Mouse (Mus musculus) neural tube, embryonic 10.5 days (tissue): ENCODE data around the gene Pitpnm2.

Source experiments
- DNase-seq: peaks from one replicate; pipeline ENCODE4 v3.0.0-alpha.2; 2017; ENCODE audit warnings: low spot score; ENCODE audit errors: extremely low spot score

Pitpnm2 gene

DNA sequence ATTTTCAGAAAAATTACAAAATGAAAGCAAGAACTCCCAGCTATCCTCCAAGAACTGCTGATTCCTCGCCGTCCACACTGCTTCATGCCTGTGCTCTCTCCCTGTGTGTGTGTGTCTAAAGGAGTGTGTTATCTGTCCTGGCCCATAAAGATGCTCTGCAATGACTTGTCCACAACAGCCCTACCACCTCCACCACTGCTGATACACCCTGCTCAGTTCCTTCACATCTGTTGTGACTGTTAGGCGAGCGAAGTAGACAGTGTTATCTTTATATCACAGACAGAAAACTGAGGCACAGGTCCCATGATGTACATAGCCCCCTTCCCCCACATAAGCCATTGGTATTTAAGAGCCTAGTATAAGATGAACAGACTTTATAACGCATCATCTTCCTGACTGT, 67.5 kb downstream of the Pitpnm2 start:
- no peak for DNase-seq

DNA sequence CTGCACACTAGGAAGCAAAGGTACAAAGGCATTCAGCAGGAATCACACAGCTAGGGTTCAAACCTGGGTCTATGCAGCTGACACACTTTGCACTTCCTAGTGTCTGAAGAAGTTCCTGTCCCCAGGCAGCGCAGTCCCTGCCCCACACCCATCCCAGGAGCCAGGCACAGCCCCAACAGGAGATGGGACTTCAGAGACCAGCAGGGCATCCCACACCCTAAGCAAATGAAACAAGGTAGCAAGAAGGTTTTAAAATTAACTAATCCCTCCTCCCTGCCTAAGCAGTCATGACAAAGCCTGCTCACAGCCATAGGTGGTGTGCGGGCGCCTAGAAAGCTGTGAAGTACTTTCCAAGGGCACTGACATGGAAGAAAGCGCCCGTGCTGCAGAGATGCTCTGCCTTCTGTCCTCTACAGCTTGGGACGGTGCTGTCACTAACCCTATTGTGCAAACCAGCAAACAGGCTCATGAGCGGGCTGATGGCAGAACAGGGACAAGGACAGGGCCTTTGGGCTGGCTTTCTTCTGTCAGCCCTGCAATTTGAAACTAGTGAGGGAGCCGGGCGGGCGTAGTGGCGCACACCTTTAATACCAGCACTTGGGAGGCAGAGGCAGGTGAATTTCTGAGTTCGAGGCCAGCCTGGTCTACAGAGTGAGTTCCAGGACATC, 68.9 kb downstream of the Pitpnm2 start:
- no peak for DNase-seq

DNA sequence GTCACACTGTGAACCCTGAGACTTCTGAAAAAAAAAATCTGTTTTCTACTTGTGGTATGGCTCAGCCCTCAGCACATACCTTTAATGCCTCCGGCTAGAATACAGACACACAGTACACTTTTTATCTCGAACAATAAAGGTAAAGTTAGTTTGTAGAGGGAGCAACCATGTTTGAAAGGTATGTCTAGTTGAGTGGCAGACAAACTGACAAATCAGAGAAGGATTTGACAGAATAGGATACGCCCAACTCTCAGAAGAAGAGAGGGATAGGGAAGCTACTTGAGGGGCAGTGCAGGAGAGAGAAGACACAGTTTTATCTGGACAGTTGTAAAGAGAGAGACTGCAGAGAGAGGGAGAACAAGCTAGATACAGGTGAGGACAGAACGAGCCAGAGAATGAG, 70.1 kb downstream of the Pitpnm2 start:
- DNase-seq, result no peak

DNA sequence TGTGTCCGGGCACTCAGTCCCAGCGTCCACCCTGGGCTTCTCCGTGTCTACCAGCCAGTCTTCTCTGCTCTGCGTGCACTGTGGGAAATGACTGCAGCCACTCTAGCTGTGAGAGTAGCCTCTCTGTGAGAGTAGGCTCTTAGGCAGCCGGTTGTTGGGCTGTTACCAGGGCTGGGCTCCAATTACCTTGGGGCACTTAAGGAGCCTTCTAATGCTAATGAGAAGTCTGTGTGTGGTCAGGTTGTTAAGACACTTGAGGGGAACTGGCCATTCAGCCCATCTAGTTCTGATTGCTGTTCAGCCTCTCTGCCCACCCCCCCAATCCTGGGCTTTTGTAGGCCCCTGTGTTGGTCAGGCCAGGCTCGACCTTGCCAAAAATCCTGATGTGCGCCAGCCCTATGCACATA, 72.8 kb downstream of the Pitpnm2 start:
- DNase-seq, result no peak

DNA sequence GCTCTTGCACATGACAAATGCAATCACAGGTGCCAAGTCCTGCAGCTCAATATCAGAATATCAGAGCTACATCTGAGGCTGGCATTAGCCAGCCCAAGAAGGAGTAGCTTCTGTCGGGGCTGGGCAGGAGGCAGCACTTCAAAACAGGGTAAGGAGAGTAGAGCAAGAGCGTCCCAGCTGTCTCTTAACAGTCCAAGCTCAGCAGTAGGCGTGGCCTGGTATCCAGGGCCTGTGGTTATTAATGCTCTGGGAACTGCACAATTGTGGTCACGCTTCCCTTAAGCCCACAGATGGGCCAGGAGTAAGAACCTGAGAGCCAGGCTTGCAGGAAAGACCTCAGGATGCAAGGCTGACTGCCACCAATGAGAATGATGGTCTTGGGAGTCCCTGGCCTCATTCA, 74.4 kb downstream of the Pitpnm2 start:
- DNase-seq, result no peak

DNA sequence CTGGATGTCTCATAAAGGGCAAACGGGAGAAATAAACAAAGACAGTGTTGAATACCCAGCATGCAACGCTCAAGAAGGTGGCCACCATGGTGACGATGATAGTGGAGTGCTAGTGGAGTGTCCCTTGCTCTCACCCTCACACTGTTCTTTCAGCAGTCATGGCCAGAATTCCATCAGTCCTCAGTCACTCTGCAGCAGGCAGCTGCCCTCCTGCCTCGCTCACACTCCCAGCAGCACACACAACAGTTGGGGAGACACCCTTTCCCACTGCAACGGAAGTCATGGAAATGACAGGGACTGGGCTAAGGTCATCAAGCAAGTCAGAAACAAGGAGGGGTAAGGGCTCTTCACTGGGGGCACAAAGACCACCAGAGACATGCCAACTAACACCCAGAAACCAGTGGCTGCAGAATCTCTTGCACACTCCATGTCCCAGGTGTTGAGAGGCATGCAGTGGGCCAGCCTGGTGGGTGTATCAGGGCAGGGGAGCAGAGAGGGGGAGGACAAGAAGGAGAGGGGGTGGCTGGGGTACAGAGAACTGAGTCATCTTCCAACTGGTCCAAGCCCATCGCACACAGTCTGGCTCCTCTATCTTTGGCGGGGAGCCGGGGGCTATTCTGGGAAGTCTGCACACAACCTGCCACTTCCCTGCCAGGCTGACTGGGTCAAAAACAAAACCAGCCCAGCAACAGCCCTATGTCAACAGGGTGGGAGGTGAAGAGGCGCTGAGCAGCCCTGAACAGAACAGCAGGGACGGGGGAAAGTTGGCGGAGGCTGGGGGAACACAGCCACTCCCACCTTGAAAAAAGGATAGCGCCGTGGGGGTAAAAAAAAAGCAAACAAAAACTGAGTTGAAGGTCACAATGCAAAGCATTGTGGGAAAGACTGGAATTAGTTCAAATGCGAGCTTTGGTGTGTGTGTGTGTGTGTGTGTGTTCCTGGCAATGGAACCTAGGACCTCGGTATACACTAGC, 76.3 kb downstream of the Pitpnm2 start:
- DNase-seq, result no peak

DNA sequence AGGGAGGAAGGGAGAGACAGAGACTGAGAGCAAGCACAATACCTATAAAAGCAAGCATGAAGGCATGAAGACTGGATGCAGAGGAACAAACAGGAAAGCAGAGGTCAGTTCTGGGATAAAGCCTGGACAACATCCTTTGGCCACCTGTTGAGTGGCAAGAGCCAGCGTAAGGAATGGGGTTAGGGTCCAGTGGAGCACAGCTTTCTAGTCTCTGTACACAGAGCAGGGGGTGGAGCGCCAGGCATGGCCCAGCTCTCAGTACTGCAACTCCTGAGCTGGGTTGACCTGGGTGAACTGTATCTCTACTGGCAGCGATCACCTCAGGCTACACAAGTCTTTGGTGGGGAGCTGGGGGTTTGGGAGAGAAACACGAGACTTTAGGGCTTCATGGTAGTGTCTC, 77.3 kb downstream of the Pitpnm2 start:
- no peak for DNase-seq

DNA sequence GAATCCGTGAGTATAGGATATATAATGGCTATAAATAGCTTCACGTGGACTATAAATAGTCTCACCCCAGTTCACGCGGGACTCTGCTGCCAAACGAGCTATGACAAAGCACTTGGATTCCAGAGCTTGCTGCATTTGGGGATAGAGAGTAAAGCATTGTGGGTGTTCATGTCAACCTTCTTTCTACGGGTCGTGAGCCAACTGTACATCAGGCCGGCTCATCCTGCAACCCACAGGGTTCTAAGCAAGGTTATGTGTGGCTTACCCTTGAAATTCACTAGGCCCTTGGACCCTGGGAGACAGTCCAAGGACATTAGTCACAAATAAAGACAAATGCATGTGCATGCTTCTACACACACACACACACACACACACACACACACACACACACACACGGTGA, 77.8 kb downstream of the Pitpnm2 start:
- DNase-seq, result no peak

DNA sequence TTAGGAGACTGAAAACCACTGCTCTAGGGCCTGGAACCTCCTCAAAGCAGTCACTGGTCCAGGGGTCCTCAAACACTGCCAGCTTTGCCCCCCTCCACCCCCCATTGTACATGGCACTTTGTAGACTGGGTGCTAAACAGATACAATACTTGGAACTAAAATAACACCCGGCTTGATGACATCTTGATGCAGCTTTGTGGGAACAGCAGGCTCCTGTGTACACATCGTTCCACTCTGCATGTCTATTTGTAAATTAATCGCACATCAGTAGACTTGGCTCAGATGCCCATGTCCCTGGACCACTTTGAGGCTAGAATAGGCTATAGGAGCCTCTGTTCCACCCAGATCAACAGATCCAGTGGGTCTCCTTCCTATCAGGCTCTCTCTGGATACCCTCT, 80.3 kb downstream of the Pitpnm2 start:
- DNase-seq, result no peak

DNA sequence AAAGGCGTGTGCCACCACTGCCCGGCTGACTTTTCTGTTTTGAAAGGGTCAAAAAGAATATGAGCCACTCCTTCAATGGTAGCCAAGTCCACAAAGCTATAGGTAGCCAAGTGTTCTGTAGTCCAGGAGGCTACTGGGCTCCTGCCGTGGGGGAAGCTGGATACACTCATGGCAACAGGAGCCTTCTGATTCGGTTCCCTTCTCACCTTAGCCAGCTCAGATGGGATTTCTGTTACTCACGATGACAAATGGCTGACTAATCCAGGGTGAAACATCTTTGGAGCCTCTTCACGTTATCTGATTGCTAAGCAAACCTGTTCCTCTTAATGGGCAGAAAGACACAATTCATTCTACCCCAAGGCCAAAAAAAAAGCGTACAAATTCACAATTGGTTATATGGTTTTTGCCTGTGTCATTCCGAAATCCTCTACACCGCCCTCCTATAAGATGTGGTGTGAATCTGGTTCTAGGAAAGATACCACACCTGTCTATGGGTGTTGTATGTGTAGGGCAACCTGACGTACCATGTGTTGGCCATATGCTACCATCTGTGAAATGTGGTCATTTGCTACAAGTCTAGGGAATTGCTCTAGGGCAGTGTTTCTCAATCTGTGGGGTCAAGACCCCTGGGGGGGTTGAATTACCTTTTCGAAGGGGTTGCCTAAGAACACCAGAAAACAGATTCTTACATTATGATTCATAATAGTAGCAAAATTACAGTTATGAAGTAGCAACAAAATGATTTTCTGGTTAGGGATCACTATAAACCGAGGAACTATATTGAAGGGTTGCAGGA, 80.9 kb downstream of the Pitpnm2 start:
- no peak for DNase-seq

DNA sequence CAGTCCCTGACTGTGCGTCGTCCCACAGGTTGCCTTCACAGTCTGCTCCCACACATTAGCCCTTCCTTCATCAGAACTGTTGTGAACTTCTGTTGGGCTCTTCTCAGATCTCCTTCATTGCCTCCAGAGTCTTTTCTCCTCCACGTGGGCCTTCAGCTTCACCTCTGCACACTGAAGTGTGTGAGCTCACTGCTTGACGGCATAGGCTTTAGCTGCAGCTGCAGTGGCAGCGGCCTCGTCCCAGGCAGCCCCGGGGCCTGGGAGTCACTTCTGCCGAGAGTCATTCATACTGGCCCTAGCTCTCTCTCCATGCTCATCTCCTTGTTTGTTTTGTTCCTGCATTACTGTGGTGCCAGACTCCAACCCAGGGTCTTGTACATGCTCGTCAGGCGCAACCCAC, 81.9 kb downstream of the Pitpnm2 start:
- no peak for DNase-seq

DNA sequence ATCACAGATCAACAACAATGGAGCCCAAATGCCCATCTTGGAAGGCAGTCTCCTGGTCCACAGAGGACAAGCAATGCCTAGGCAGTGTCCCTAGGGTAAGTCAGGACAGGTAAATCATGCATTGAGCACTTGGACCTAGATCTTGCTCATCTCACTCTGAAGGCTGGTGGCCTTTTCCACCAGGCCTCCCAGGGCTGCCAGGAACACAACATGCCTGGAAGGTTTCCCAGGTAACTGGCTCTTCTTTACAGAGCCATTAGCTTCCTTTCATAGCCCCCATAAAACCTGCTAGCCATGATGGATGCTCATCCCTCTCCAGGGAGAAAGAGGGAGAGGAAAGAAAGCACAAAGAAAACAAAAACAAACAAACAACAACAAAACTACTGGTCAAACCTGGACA, 82.8 kb downstream of the Pitpnm2 start:
- DNase-seq, result no peak

DNA sequence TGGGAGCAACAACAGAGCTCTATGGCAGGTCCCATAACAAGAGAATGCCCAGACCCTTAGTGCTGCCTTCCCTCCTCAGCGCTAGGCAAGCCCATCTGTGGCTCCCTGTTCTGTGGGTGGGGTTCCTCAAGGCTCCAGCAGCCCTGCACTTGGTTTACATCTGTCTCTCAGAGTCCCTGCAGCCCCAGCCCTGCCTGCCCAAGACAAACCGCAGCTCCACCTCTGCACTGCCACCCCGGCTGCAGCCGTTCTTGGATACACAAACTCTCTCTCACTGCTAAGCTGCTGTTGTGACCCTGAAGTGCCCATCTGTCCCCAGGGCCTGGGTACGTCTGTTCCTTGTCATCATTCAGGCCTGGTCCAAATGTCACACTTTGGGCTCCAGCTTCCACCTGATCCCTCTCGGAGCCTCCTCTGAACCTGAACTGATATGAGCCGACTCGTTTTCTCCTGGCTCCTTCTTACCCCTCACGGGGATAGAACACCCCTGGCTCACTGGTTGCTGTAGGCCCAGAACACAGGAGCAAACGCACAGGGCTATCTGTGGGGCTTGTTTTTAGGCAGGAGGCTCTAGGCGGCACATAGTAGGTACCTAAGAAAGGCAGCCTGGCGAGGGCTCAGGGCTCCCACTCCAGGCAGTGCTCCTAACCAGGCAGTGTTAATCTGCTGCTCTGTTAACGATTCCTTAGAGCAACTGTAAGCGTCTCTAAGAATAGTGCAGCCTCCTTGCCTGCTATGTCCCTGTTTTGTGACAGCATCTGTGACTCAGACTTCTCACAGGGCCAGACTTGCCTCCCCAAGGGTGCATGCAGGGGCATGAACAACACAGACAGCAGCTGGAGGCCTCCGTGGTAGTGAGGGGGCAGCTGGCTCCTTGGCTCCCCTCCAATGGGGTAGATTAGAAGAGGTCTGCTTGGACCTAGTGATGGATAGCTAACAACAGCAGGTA, 83.7 kb downstream of the Pitpnm2 start:
- DNase-seq, result no peak

DNA sequence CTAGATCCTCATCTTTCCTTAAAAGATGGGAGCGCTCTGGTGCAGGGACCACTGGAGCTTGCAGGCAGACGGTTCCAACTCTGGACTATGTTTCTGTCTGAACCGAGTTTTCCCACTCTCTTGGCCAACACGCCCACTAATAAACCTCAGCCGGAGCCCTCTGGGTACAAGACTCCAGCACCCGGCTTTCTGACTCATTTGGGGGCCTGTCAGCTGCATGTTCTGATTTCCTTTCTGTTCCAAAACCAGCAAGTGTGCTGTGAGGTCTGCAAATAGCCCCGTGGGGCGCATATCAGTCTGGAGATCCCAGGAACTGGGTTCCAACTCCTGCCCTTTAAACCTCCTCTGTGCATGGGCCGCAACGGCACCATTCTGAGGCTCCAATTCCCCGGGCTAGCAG, 86.1 kb downstream of the Pitpnm2 start:
- DNase-seq, result no peak

DNA sequence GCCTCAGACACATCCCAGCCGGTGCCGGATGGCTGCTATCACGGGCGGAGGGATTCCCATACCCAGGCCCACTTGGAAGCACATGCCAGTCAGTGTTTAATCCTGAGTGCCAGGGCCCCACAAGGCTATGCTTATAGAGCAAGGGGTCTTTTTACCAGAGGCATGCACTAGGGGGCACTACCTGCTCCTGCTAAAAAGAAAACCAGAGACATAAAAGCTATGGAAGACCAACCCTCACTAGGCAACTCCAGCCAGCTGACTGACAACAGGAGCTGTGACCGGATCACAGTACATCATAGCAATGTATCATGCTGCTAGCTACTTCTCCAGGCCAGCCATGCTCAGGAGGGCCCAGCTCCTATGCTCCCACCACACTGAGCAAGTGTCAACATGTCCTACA, 87.0 kb downstream of the Pitpnm2 start:
- peak; percentile 48 for DNase-seq

DNA sequence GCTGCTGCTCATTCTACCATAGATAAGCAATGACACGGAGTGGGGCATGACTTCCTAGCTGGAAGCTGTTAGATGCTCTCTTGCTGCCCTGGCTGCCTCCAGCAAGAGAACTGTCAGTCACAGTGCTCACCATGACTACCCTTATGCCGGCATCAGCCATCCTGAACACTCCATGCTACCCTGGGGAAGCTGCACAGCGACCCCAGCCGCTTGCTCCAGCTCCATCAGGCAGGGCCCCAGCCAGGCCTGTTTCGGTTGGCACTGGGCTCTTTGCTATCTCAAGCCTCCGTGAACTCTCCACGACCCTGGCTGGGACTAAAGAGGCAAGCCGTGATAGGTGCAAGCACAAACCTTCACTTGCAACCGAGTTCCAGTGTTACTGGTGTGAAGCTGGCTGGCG, 87.7 kb downstream of the Pitpnm2 start:
- DNase-seq, result peak; percentile 27

DNA sequence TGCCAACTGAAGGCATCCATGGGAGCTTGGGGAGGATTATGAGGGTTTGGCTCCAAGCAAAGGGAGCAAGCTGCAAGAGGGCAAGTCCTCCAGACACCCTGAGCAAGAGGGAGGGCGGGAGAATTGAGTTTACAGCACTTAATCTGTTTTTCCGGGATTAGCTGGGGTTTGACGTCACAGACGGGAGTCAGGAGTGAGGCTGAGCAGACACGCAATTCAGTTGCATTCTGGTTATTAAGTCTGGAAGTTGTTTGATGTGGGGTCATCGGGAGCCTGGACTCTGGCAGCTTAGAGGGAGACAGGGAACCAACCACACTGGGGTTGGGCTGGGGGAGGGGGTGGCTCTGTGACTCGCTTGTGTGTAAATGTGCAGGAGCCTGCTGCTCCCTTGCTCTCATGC, 90.1 kb downstream of the Pitpnm2 start:
- DNase-seq, result no peak

DNA sequence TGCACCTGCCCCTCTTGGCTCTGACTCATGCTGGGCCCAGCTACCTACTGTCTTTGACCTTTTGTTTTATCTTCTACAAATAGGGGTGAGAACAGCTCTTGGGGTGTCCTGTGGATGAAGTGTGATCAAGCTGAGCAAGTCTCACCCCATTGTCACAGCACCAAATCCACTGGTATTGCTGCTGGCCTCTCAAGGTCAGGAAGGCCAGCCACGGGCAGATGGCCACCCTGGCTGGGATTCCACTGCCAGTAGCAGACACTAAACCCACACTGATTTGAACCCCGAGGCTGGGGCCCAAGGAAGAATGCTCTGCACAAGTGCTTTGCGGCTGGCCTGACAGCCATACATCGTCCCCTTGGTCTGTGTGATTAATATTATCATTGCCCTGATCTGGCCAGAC, 91.3 kb downstream of the Pitpnm2 start:
- no peak for DNase-seq

DNA sequence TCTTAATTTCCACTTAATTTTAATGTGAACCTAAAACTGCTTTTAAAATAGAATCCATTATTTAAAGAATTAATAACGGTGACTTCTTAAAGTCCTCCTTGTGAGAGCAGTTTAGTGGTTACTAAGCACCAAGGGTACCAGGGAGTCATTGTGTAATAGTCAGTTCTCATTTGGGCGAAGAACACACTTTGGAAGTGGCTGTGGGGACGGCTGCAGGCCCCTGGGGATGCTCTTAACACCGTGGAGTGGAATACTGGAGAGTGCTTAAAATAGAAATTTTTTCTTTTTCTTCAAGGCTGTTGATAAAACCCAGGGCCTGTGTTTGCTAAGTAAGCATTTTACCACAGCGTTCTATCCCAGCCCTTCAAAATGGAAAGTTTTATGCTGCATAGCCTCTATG, 93.6 kb downstream of the Pitpnm2 start:
- no peak for DNase-seq

DNA sequence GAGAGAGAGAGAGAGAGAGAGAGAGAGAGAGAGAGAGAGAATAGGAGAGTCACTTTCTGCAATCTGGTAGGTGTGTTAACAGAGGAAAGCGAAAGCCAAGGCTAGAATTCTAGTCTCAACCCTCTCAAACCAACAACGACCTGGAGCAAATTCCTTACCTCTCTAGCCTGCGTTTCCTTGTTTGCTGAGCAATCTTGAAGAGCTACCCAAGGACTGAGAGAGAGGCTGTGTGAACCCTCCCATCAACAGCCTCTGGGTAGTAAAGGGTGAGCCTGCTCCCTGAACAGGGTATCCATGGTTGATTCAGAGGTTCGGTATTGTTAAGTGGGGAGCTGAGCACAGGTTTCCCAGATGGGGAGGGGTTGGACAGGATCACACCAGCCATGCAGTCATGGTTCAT, 96.8 kb downstream of the Pitpnm2 start:
- no peak for DNase-seq

DNA sequence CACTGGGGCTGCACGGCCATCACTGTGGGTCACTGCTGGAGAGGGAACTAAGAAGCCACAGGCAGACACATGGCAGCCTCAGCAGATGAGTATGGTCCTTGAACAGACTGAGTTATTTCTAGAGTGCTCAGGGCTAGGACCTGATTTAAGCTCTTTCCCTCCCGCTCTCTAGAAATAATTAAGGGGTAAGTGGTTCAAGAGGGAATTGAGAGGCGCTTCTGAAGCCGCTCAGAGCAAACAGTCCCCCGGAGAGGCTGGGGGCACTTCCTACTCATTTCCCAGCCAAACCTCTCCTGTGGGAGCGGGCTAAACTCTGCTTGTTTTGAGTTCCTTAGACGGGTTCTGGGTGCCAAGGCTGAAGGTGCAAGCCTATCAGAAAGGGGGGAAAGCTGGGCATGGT, 98.7 kb downstream of the Pitpnm2 start:
- no peak for DNase-seq
